Mouse (Mus musculus): ENCODE data around the gene P2ry4. TPM values are rescaled to one million over a fixed set of nuclear protein-coding genes. Genes with fewer than 3 reads are reported as not detected.

The P2ry4 gene
- polyA plus RNA-seq (2015; fragmentation: Nextera tagmentation; extraction: Ambion mirVana), result 0.74 TPM in 2 replicates

DNA sequence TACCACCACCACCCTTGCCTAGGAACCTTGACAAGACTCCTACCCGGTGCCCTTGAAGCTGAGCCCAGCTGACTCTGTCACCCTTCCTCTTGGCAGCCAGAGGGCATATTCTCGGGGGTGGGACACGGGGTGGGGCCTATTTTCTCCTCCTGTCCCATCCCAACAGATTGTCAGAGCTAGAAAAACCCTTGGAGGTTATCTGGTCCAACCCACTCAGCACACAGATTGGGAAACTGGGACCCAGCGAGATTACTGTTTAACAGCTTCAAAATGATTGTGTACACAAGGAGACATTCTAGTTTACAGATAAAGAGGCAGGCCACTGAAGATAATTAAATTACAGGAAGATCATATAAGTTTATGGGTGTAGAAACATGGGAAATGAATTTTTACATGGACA is at the start of gene P2ry4:
Gene P2ry4 (minus strand): TSS at position 79 of the 400 bp plus-strand sequence.
- Histone ChIP-seq H3K27me3 (ENCODE audit: control insufficient read depth, insufficient read depth, low read depth, low read length) (peaks cover 3% of the 10 kb centered on the region; the same call in 1 of the 2 replicates), H3K36me3 (ENCODE audit: control insufficient read depth, insufficient read depth) (no peaks in the 10 kb centered on the region), H3K27ac (ENCODE audit: low read length) (no peak within 1 kb of the TSS), H3K4me1 (ENCODE audit: control insufficient read depth, low read depth, low read length) (no peaks in the 10 kb centered on the region), H3K4me2 (ENCODE audit: low read depth, low read length) (no peak within 1 kb of the TSS), H3K9ac (ENCODE audit: low read depth, low read length) (no peak within 1 kb of the TSS), H3K4me3 (ENCODE audit: low read depth, low read length) (no peak within 1 kb of the TSS), H3K9me3 (replicated peaks; ENCODE audit: control insufficient read depth, low read length) (no peaks in the 10 kb centered on the region)
- peak; percentile 56 for ATAC-seq (ENCODE audit: low read depth)
- WGBS (ENCODE audit: insufficient replicate concordance), result 42% methylated on average over 4 of the region's 4 CpGs

DNA sequence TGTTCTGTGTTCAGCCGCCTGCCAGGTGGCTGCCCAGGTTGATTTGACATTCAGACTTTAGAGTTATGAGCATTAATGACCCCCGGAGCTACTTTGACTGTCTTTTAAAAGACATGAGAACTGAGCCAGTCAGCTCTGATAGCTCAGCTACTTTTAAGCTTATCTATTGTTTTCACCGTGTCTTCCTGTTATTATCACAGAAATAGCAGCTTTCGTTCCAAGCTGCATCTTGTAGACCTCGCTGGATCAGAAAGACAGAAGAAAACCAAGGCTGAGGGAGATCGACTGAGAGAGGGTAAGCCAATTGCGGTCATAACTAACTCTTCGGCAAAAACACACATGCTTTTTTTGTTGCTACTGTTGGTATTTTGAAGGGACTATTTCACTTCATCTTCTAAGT is 43.8 kb upstream of the P2ry4 start:
- Histone ChIP-seq H3K9me3 (replicated peaks; ENCODE audit: control insufficient read depth, low read length) (no peaks in the 10 kb centered on the region), H3K27me3 (ENCODE audit: control insufficient read depth, insufficient read depth, low read depth, low read length) (no peaks in the 10 kb centered on the region), H3K36me3 (ENCODE audit: control insufficient read depth, insufficient read depth) (peaks cover 20% of the 10 kb centered on the region), H3K4me2 (ENCODE audit: low read depth, low read length) (no peak overlapping the region), H3K9ac (ENCODE audit: low read depth, low read length) (no peak overlapping the region), H3K27ac (ENCODE audit: low read length) (no peak overlapping the region), H3K4me3 (ENCODE audit: low read depth, low read length) (no peak overlapping the region), H3K4me1 (ENCODE audit: control insufficient read depth, low read depth, low read length) (no peaks in the 10 kb centered on the region)
- 55% methylated on average over 8 of the region's 8 CpGs for WGBS (ENCODE audit: insufficient replicate concordance)
- ATAC-seq (ENCODE audit: low read depth), result no peak; the same call in 1 of the 2 replicates

DNA sequence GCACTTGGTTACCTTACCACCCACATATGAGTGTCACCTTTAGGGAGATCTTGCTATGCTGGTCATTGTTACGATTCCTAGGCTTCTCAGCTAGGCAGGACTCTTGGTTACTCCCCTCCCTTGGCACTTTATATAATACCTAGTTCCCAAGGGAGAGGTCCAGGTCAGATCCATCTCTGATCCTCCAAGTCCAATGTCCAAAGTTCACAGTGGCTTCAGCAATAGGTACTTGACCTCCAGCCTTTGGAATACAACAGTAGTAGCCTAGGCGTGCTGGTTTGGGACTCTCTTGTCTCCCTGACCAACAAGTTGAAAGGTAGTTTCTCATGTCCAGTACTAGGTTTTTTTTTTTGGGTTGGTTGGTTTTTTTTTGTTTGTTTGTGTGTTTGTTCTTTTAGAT is 34.4 kb upstream of the P2ry4 start:
- H3K9me3 ChIP-seq (replicated peaks; ENCODE audit: control insufficient read depth, low read length), result no peaks in the 10 kb centered on the region
- H3K9ac ChIP-seq (ENCODE audit: low read depth, low read length), result no peak overlapping the region
- peaks cover 3% of the 10 kb centered on the region; the same call in 1 of the 2 replicates for H3K36me3 ChIP-seq (ENCODE audit: control insufficient read depth, insufficient read depth)
- WGBS (ENCODE audit: insufficient replicate concordance), result 68% methylated on average over 2 of the region's 2 CpGs
- no peak overlapping the region for H3K27ac ChIP-seq (ENCODE audit: low read length)
- no peak overlapping the region for H3K4me2 ChIP-seq (ENCODE audit: low read depth, low read length)
- no peak for ATAC-seq (ENCODE audit: low read depth)
- peaks cover 5% of the 10 kb centered on the region for H3K4me1 ChIP-seq (ENCODE audit: control insufficient read depth, low read depth, low read length)
- H3K27me3 ChIP-seq (ENCODE audit: control insufficient read depth, insufficient read depth, low read depth, low read length), result no peaks in the 10 kb centered on the region
- no peak overlapping the region for H3K4me3 ChIP-seq (ENCODE audit: low read depth, low read length)

DNA sequence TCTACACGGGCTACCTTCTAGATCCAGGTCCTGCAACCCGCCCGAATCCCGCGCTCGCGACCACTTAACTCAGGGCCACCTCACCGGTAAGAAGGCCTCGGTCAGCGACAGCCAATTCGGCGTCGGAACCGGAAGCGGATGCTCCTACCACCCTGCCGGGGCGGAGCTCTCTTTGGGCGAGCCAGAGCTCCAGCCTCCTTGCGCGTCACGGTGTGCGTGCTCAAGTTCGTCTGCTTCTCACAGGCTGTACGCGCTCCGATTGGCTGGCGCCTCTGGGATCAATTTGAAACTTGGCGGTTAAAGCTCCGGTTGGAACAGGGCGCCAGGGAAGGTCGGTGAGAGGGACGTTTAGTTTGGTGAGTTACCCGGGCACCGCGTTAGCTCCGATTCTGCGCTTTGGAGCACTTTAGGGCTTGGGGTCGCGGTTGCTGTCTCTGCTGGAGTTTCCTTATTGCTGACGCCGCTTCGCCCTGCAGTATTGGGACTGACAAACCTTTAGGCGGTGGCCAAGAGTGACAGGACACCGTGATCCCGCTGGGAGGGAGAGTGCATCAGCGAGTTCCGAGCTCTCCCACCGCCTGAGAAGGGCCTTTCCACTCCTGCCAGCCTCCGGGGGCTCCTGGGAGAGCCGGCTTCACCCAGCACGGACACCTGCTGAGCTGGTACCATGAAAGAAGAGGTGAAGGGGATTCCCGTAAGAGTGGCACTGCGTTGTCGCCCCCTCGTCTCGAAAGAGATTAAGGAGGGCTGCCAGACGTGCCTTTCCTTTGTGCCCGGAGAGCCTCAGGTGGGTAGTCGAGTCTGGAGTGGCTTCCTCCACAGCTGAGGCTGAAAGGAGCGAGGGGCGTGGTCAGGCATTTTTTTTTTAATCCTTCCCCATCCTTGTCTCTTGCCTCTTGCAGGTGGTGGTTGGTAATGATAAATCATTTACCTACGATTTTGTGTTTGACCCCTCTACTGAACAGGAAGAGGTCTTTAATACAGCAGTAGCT is 31.4 kb upstream of the P2ry4 start, which contains the start of gene Pdzd11:
Gene Pdzd11 (minus strand): TSS at position 767 of the 992 bp plus-strand sequence.
- Histone ChIP-seq H3K27ac (ENCODE audit: low read length) (peak within 1 kb of the TSS; percentile 80), H3K27me3 (ENCODE audit: control insufficient read depth, insufficient read depth, low read depth, low read length) (no peaks in the 10 kb centered on the region), H3K4me1 (ENCODE audit: control insufficient read depth, low read depth, low read length) (peaks cover 7% of the 10 kb centered on the region), H3K4me2 (ENCODE audit: low read depth, low read length) (peak within 1 kb of the TSS; percentile 57), H3K9me3 (replicated peaks; ENCODE audit: control insufficient read depth, low read length) (no peaks in the 10 kb centered on the region), H3K4me3 (ENCODE audit: low read depth, low read length) (peak within 1 kb of the TSS; percentile 81), H3K36me3 (ENCODE audit: control insufficient read depth, insufficient read depth) (peaks cover 10% of the 10 kb centered on the region), H3K9ac (ENCODE audit: low read depth, low read length) (peak within 1 kb of the TSS; percentile 83)
- 22% methylated on average over 62 of the region's 62 CpGs for WGBS (ENCODE audit: insufficient replicate concordance)
- ATAC-seq (ENCODE audit: low read depth), result peak; percentile 99

DNA sequence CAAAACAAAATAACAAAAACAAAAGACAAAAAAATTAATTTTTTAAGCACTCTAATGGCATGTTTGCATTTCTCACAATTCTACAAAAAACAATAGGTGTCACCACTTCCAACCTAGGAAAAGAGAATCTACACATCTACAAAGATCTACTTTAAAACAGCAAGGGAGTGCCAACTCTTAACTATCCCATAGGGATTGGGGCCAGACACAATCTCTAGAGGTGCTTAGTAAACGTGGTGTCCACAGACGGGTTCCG is 30.8 kb upstream of the P2ry4 start, which contains the start of gene Kif4:
Gene Kif4 (plus strand): TSS at position 192 of the 256 bp plus-strand sequence.
- 20% methylated on average over 3 of the region's 3 CpGs for WGBS (ENCODE audit: insufficient replicate concordance)
- H3K9ac ChIP-seq (ENCODE audit: low read depth, low read length), result peak within 1 kb of the TSS; percentile 83
- no peak for ATAC-seq (ENCODE audit: low read depth)
- peak within 1 kb of the TSS; percentile 57 for H3K4me2 ChIP-seq (ENCODE audit: low read depth, low read length)
- no peaks in the 10 kb centered on the region for H3K27me3 ChIP-seq (ENCODE audit: control insufficient read depth, insufficient read depth, low read depth, low read length)
- H3K9me3 ChIP-seq (replicated peaks; ENCODE audit: control insufficient read depth, low read length), result no peaks in the 10 kb centered on the region
- peaks cover 10% of the 10 kb centered on the region for H3K36me3 ChIP-seq (ENCODE audit: control insufficient read depth, insufficient read depth)
- H3K4me1 ChIP-seq (ENCODE audit: control insufficient read depth, low read depth, low read length), result peaks cover 7% of the 10 kb centered on the region
- peak within 1 kb of the TSS; percentile 81 for H3K4me3 ChIP-seq (ENCODE audit: low read depth, low read length)
- H3K27ac ChIP-seq (ENCODE audit: low read length), result peak within 1 kb of the TSS; percentile 80

DNA sequence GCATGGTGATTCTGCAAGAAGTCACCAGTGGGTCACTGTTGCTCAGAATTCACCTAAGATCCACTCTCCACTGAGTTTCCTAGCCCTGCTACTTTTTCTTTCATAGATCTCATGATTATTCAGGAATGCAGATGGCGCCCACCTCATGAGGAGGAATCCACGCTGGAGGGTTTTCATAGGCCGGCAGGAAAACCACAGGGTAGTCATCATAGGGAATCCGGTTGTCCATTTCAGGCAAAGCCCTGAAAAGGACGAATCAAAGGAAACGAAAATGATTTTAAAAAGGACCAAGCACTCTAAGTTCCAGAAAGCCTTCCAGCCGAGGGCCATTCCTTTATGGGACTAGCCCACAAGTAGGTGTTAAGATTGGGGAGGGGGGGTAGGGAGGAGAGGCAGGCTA is 30.5 kb upstream of the P2ry4 start:
- H3K4me1 ChIP-seq (ENCODE audit: control insufficient read depth, low read depth, low read length), result peaks cover 7% of the 10 kb centered on the region
- H3K4me2 ChIP-seq (ENCODE audit: low read depth, low read length), result peak overlapping the region; percentile 56
- no peaks in the 10 kb centered on the region for H3K9me3 ChIP-seq (replicated peaks; ENCODE audit: control insufficient read depth, low read length)
- WGBS (ENCODE audit: insufficient replicate concordance), result 21% methylated on average over 7 of the region's 7 CpGs
- no peak overlapping the region; the same call in 1 of the 2 replicates for H3K27ac ChIP-seq (ENCODE audit: low read length)
- H3K4me3 ChIP-seq (ENCODE audit: low read depth, low read length), result peak overlapping the region; percentile 81
- peaks cover 10% of the 10 kb centered on the region for H3K36me3 ChIP-seq (ENCODE audit: control insufficient read depth, insufficient read depth)
- H3K9ac ChIP-seq (ENCODE audit: low read depth, low read length), result peak overlapping the region; percentile 71
- H3K27me3 ChIP-seq (ENCODE audit: control insufficient read depth, insufficient read depth, low read depth, low read length), result no peaks in the 10 kb centered on the region
- no peak for ATAC-seq (ENCODE audit: low read depth)

DNA sequence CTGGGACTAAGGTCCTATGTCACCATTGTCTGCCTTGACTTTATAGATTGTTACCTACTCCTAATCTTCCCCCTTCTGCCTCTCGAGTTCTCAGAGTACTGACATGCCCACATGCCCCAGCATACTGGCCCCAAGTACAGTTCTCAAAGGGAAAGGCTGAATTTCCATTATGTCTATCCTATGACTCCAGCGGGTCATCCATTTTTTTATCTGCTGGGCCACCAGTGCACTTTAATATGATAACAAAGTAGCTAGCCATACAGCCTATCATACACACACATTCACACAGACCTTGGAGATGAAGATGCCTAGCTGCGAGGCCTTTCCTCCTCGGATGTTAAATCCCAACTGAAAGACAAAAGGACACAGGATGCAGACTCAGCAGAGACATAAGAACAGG is 29.6 kb upstream of the P2ry4 start:
- 38% methylated on average over 4 of the region's 4 CpGs for WGBS (ENCODE audit: insufficient replicate concordance)
- Histone ChIP-seq H3K4me2 (ENCODE audit: low read depth, low read length) (peak overlapping the region; percentile 56), H3K4me1 (ENCODE audit: control insufficient read depth, low read depth, low read length) (peaks cover 7% of the 10 kb centered on the region), H3K27me3 (ENCODE audit: control insufficient read depth, insufficient read depth, low read depth, low read length) (no peaks in the 10 kb centered on the region), H3K36me3 (ENCODE audit: control insufficient read depth, insufficient read depth) (peaks cover 10% of the 10 kb centered on the region), H3K9ac (ENCODE audit: low read depth, low read length) (no peak overlapping the region), H3K4me3 (ENCODE audit: low read depth, low read length) (peak overlapping the region; percentile 81), H3K27ac (ENCODE audit: low read length) (peak overlapping the region; percentile 59), H3K9me3 (replicated peaks; ENCODE audit: control insufficient read depth, low read length) (no peaks in the 10 kb centered on the region)
- peak; percentile 7; the same call in 1 of the 2 replicates for ATAC-seq (ENCODE audit: low read depth)

DNA sequence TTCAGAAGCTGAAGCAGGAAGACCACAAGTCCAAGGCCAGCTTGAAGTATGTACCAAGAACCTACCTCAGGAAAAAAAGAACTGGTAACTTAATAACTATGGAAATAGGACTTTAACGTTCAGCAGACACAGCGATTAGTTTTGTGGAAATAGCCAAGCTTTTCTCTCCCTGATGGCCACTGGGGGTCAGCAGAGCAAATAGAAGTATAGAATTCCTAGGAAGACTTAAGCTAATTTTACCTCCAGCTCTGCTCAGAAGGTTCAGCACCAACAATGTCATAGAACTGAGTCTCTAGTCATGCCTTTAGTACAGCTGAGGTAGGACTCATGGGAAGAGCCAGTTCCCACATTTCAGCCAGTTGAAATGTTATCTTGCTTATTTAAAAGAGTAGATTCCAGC is 26.7 kb upstream of the P2ry4 start:
- no peak for ATAC-seq (ENCODE audit: low read depth)
- no peak overlapping the region for H3K4me2 ChIP-seq (ENCODE audit: low read depth, low read length)
- WGBS (ENCODE audit: insufficient replicate concordance), result 60% methylated on average over 2 of the region's 2 CpGs
- no peak overlapping the region for H3K4me3 ChIP-seq (ENCODE audit: low read depth, low read length)
- peaks cover 2% of the 10 kb centered on the region for H3K27me3 ChIP-seq (ENCODE audit: control insufficient read depth, insufficient read depth, low read depth, low read length)
- no peak overlapping the region for H3K9ac ChIP-seq (ENCODE audit: low read depth, low read length)
- H3K27ac ChIP-seq (ENCODE audit: low read length), result no peak overlapping the region
- H3K4me1 ChIP-seq (ENCODE audit: control insufficient read depth, low read depth, low read length), result peaks cover 7% of the 10 kb centered on the region
- H3K9me3 ChIP-seq (replicated peaks; ENCODE audit: control insufficient read depth, low read length), result no peaks in the 10 kb centered on the region
- peaks cover 10% of the 10 kb centered on the region for H3K36me3 ChIP-seq (ENCODE audit: control insufficient read depth, insufficient read depth)

DNA sequence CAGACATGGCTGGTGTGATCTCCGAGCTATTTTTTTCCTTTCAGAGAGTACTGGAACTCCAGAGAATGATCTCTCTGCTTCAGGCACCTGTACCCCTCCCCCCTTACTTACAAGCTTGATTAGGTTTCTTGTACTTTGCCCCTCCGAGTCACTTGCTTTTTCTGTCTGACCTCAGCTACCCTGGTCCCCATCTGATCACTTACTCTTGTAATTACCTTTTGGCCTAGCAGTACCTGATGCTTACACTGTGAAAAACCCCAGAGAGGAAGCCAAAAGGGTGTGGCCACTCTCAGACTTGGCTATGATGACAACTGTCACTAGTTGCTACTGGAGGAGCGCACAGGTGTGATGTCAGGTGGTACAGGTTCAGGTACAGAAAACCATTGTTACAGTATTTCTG is 23.8 kb upstream of the P2ry4 start:
- Histone ChIP-seq H3K36me3 (ENCODE audit: control insufficient read depth, insufficient read depth) (peaks cover 7% of the 10 kb centered on the region; the same call in 1 of the 2 replicates), H3K9me3 (replicated peaks; ENCODE audit: control insufficient read depth, low read length) (no peaks in the 10 kb centered on the region), H3K27me3 (ENCODE audit: control insufficient read depth, insufficient read depth, low read depth, low read length) (peaks cover 2% of the 10 kb centered on the region), H3K27ac (ENCODE audit: low read length) (no peak overlapping the region), H3K4me2 (ENCODE audit: low read depth, low read length) (no peak overlapping the region), H3K9ac (ENCODE audit: low read depth, low read length) (no peak overlapping the region), H3K4me1 (ENCODE audit: control insufficient read depth, low read depth, low read length) (no peaks in the 10 kb centered on the region), H3K4me3 (ENCODE audit: low read depth, low read length) (no peak overlapping the region)
- WGBS (ENCODE audit: insufficient replicate concordance), result 45% methylated on average over 3 of the region's 3 CpGs
- no peak for ATAC-seq (ENCODE audit: low read depth)
